Mouse (Mus musculus) right cerebral cortex, adult 2 months (tissue): ENCODE results near the gene Tdrd1.

Source experiments
- DNase-seq, 2 experiments: peaks; one replicate each; pipeline ENCODE4 v3.0.0; 2021 to 2022; ENCODE audit warnings: low spot score in 2 of 2

Gene Tdrd1

DNA sequence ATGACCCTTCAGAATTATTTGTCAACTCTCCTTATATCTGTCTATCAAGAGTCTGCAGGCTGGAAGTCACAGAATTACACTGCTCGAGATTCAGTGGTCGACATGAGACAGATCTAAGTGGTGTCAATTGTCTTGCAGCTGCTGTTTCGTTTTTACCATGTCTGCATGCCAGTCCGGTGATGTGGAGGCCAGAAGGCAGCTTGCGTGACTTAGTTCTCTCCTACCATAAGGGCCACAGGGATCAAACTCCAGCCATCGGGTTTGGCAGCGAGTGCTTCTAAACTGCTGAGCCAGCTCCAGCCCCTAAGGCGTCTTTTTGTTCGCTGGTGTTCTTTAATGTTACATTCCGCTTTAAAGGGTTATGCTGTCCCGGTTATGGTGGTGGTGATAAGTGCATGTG lies 2.3 kb downstream of the Tdrd1 start:
- DNase-seq = no peak

DNA sequence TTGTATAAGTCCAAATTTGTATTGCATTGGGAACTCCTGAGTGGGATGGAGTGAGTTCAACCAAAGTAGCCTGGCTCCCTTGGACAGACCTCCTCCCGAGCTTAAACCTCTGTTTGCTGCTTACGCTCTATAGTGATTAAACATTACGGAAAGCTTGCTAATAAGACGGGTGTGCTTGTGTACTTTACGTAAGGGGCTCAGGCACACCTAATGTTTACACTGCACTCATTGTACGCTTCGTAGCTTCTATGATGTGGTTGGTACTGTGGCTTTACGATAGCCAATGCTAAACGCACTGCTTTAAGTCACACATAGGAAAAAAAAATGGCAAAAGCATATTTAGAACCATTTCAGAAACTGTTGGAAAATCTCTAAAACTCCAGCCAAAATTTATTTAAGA lies 3.3 kb downstream of the Tdrd1 start:
- no peak for DNase-seq

- DNase-seq = no peak
Observed at GRCm38 (mm10) chr19:56830163-56830562, 4.2 kb downstream of the Tdrd1 start.

DNA sequence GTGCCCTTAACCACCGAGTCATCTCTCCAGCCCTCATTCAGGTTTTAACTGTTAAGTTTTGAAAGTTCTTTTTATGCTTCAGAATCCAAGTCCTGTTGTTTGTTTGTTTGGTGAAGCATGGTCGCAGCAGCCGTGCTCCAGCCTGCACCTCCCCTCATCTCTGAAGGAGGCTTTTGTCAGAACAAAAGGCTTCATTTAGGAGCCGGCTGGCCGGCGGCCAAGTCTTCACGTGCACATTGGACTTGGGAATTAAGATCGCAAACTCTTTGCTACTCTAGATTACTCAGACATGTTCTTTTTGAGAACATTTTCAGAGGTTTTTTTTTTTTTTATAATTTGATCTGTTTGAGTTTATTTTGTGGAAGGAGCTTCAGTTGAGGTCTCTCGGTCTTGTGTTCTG lies 9.3 kb downstream of the Tdrd1 start:
- DNase-seq = no peak

DNA sequence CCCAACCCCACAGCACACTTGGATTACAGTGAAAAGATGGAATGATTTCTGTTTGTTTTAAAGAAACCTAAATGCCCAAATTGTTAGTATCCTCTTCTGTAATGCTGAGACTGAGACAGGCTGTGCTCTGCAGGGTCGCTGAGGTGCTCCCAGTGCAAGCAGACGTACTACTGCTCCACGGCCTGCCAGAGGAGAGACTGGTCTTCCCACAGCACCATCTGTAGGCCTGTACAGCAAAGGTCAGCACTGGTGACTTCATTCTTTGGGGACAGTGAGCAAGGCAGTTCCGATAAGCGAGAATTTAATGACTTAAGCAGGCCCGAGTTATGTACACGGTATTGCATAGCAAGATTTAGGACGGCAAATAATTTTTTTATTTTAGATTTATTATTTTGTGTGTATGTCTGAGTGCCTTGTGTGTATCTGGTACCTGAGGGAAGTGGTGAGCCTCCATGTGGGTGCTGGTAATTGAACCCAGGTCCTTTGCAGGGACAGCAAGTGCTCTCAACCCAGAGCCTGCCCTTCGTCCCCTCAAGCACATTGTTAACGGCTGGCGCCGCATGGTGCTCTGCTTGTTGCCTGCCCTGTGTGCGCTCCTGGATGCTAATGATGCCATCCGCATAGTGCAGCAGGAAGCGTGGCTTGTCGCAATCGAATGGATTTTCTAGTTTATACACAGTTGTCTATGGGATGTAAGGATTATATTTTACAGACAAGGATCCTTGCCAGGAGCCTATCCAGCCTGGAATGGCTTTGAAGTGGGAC lies 13.1 kb downstream of the Tdrd1 start:
- DNase-seq = no peak

GRCm38 (mm10) chr19:56842974-56843373 lies 17.0 kb downstream of the Tdrd1 start:
- no peak for DNase-seq

DNA sequence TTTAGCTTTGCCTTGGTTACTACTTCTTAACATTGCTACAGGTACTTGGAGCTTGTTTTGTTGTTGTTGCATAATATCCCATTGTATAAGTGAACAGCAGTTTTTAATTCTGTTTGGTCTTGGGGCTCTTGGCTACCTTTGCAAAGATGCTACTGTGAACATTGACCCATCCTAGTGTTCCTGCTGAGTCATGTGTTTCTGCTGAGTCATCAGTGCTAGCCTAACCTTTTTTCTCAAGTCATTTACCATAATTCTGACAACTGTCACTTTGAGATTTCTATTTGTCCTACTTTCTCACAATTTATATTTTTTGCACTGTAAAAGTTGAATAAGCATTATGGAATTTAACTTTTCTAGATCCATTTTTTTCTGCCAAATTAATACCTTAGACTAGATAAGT lies 26.6 kb downstream of the Tdrd1 start:
- no peak for DNase-seq

DNA sequence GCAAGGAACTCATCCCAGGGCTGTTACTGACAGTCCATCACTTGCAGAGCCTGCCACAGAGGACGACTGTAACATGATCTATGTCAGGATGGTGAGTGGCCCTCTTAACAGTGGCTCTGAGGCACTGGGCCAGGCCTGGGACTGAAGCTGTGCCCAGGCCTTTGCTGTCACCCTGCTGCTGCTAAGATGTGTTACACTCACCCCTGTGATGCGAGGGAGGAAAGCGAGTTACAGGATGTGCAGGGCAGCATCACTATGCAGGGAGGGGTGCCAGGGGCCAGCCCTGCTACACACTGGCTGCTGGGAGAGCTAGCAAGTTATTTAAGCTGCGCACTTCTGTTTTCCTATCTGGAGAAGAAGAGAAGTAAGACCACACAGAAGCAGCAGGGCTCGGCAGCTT lies 30.4 kb downstream of the Tdrd1 start:
- DNase-seq = no peak

DNA sequence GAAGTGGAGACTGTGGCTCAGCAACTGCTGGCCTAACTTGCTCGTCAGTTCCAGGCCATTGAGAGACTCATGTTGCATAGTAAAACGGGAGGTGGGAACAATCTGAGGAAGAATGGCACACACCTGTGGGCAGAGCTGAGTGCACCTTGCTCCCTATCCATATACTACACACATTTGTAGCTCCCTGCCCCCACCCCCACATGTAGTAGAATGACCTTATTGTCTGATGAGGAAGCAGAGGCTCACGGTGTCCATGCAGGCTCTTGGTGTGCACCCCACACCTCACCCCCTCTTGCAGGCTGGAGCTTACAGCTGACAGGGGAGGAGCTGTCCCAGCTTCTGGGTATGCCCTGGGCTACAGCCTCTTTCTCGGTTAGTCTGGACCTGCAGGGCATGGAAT lies 41.7 kb downstream of the Tdrd1 start:
- DNase-seq = no peak

DNA sequence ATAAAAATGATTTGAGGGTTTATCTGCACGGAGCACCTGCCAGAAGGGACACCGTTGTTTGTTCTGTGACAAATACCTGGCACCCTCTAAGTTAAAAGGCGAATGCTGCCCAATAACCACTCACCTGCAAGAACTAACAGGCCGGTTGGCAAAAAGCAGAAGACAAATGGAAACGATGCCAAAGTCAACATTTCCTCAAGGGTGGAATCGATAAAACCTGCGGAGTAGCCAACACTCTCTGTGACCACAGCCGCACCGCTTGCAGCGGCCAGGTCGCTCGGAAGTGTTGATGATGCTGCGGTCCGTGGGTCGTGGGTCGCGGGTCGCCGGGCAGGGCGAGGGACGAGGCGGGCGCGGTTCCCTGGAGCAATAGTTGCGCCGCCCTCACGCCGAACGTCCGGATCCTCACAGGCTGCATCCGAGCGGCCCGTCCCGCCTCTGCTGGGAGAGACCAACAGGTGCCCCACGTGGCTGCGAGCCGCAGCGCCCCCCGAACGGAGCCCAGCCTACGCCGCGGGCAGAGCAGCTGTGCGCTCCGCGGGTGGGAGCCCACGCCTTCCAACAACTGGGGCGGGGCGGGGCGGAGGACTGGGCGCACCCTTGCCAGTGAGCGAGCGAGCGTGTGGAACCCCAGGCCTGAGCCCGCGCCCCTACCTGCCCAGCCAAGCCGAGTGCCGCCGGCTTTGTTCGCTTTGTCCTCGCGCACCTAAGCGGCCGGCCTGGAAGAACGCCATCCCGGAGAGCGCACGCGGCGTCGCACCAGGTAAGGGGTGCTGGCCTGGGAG lies 48.0 kb downstream of the Tdrd1 start, which contains the start of gene Vwa2:
Gene Vwa2 (plus strand): TSS at position 434 of the 785 bp plus-strand sequence.
- peak in 1 of 2 experiments; percentile 13 for DNase-seq

DNA sequence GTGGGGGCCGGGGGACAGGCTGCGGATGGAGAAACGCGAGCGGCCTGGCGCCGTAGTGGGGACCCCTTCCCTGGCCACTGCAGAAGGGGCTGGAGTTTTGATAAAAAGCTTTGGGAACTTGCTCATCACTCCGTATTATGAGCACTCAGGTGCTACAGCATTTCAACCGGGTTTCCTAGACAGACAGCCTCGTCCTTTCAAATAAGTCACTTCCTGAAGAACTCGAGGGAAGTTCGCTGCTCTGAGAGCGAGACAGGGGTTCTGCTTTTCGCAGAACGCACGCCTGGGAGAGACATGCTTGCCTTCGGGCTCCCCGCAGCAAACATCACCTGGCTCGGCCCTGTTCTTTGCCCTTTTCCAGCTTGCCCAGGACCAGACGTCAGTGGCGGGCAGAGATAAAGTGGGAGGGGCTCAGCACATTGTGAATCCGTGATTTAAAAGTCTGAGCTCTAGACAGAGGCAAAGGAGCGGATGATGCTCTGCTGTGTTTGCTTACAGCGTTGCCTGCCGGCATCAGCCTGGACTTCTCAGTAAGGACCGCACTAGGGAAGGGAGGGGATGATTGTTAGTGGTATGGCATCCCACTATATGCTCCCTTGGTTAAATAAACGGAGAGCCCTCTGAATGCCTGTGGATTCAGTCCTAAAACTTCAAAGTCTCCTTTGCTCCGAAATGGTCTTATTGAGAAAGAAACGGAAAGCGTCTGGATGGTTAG lies 48.7 kb downstream of the Tdrd1 start:
- no peak for DNase-seq

DNA sequence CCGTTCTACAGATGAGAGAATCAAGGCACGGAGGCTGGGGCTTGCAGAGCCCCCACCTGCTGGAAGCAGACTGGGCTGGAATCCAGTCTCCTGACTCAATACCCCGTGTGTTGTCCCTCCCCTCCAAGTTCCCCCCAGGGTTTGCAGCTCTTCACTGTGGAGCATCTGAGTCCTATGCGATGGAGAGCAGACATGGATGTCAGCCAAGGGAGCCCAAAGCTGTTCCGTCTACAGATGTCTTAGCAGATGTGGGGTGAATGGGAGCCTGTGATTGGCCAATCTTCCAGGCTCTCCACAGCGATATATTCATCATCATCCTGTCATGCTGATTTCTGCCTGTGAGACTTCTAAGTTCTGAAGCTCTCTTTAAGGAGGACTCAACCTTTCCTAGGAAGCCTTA lies 51.4 kb downstream of the Tdrd1 start:
- no peak for DNase-seq

GRCm38 (mm10) chr19:56887879-56888278 lies 61.9 kb downstream of the Tdrd1 start:
- no peak for DNase-seq

- no peak for DNase-seq
Observed at GRCm38 (mm10) chr19:56888654-56889053, 62.6 kb downstream of the Tdrd1 start.

- DNase-seq = no peak
Observed at GRCm38 (mm10) chr19:56891438-56891837, 65.4 kb downstream of the Tdrd1 start.

DNA sequence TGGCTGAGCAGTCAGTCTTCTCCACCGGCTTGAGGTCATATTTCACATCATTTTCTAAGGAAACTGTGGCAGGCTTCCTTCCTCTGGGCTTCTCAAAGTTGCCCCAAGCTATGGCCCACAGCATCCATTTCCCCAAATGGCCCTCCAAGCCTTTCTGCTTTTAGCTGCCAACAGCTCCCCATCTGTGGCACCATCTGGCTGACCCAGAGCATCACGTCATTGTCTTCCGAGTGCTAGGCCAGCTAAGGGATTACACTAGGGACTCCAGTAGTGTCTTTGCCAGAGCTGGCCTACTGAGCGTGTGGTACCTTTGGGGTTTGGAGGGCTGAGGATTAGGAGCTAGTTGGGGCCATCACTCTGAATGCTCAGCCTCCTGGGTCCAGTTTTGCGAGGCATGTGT lies 66.6 kb downstream of the Tdrd1 start:
- no peak for DNase-seq

DNA sequence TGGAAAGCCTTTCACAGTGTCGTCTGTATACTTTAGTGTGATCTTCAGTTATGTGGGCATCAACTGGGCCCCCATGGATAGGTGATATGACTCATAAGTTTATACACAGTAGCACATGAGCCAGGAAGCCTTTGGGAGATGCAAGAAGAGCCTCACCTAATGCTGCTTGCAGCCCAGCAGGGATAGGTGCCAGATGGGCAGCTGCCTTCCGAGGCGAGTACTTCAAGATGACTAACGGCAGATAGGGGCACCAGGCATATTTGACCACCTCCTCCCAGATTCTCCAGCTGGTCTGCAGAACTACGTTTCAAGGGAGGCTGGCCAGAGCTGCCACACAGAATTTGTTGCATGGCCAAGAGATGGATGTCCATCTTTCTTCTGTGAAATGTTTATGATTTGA lies 67.3 kb downstream of the Tdrd1 start:
- no peak for DNase-seq

GRCm38 (mm10) chr19:56897654-56898053 lies 71.6 kb downstream of the Tdrd1 start:
- no peak for DNase-seq

DNA sequence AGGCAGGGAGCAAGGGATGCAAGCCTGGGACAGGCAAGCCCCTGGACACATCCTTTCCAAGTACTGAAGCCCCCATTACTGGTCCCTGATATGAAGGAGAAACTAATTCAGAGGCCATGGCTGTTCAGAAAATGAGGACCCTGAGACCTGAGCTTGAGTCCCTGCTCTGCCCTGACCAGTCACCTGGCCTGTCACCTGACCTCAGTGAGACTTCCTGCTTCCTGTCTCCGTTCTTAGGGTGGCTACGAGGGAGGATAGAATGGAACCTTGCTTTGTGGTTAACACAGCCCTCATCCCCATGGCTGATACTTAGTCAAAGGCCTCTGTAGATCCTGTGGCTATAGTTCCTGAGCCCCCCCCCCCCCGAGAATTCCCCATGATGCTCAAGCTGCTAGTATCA lies 78.1 kb downstream of the Tdrd1 start:
- no peak for DNase-seq

DNA sequence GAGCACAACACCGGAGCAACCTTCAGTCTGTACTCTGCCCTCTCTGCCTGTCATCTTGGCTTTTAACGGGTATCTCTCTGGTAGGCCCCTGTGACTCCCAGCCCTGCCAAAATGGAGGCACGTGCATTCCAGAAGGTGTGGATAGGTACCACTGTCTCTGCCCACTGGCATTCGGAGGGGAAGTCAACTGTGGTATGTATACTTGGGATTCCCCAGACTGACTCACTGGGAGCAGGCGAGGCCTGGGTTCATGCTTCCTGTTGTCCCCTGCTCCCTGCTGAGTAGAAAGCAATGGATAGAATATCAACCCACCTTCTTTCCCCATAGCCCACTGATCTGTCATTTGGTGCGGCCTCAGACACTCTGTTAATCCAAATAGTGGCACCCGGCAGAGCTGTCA lies 79.4 kb downstream of the Tdrd1 start:
- no peak for DNase-seq

GRCm38 (mm10) chr19:56907850-56908249 lies 81.8 kb downstream of the Tdrd1 start:
- no peak for DNase-seq

DNA sequence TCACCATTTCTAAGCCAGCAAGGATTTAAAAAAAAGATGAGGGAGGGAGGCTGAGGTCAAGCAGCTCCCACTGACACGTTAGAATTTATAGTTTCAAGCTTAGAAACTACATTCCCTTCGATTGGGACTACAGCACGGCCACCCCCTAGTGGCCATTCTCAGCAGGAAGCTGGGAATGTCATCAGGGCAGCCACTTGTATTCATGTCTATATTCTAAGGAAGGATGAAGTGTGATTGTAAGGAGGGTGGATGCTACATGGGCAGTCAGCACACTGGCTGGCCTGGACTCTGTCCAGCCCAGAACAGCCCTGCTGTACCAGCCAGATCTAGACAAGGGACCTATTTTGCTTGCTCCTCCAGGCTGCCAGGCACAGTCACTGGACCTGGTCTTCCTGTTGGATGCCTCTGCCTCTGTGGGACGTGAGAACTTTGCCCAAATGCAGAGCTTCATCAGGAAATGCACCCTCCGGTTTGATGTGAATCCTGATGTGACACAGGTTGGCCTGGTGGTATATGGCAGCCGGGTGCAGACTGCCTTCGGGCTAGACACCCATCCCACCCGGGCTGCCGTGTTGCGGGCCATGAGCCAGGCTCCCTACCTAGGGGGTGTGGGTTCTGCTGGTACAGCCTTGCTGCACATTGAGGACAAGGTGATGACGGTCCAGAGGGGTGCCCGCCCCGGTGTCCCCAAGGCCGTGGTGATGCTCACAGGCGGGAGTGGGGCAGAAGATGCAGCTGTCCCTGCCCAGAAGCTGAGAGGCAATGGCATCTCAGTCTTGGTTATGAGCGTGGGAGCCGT lies 82.7 kb downstream of the Tdrd1 start:
- peak; percentile 51 to 57 for DNase-seq
